Mouse (Mus musculus) testis, postnatal 14 days (tissue): ENCODE data around the gene Bsx.

Experiments used
- DNase-seq: peaks from one replicate; pipeline ENCODE4 v3.0.0; 2021; ENCODE audit warnings: low spot score

Gene Bsx

DNA sequence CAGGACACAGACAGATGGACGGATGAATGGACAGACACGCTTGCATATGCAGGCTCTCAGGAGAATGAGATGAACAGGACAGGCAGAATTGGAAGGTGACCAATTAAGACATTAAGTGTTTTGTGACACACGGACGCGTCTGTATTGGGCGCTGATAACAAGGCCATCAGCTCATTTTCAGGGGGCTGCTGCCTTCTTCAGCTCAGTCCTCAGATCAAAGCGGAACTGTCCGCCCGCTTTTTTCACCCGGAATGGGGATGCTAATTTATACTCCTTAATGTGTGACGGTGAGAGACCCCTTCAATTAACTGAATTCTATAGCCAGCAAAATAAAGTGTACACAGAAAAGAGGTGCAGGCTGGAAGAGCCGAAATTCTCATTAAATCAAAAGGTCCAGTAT is 15.5 kb downstream of the Bsx start:
- DNase-seq, result no peak

- no peak for DNase-seq
Observed at GRCm38 (mm10) chr9:40892456-40892855, 18.5 kb downstream of the Bsx start.

GRCm38 (mm10) chr9:40907413-40907812 is 33.5 kb downstream of the Bsx start:
- DNase-seq, result no peak

DNA sequence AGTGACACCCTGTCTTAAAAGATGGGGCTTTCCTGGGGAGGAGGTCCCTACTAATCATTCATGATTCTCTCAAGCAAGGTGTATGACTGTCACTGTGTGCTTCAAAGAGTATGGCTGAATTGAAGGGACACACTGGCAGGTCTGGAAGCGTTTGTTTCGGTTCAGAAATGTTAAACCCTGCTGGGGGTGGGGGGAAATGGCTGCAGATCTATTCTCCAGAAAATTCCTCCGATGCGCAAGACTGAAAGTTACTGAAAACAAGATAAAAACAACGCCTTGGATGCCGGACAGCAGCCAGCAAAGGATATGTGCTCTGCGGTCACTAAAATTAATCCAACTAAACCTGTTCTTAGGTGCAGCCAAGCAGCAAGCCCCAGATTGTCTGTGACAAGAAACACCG is 34.5 kb downstream of the Bsx start:
- DNase-seq, result no peak

- no peak for DNase-seq
Observed at GRCm38 (mm10) chr9:40908915-40909314, 35.0 kb downstream of the Bsx start.

- no peak for DNase-seq
Observed at GRCm38 (mm10) chr9:40917871-40918613, 44.1 kb downstream of the Bsx start.

DNA sequence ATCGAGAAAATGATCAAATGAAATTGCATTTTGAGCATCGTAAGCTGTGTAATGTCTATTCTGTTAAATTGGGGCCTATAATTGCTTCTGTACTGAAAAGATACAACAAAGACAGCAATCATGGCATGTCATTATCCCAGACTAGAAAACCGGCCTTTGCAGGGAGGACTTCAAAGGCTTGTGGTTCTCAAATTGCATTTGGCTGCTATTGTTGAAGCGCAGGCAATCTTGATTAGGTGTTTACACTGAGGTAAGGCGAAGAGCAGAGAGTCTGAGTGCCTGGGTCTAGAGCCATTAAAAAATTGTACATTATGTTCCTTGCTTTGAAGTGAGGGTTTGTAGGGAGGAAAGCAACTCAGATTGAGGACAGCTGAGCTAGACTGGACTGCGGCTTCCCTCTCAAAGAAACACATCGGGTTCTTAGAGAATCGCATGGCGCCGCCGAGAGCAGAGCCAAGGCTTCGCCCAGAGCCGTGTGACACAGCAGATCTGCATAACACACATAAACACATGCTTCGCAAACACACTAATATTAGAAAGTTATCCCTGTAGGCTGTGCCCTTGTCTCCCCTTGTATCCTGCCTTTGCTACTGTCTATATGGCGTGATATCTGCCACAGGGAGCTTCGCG is 53.5 kb downstream of the Bsx start:
- DNase-seq, result no peak
